Mouse (Mus musculus): ENCODE results near the gene Kbtbd6.
A peak's percentile ranks its signal among the peaks of the same experiment; 100 is the strongest.

The Kbtbd6 gene

GRCm38 (mm10) chr14:79482251-79482661 lies 30.6 kb downstream of the Kbtbd6 start:
- DNase-seq = peak; percentile 39 to 54

GRCm38 (mm10) chr14:79482747-79483355 lies 31.2 kb downstream of the Kbtbd6 start:
- no peak for DNase-seq

GRCm38 (mm10) chr14:79483611-79484120 lies 32.0 kb downstream of the Kbtbd6 start:
- peak; percentile 47 to 76 for DNase-seq

- DNase-seq = no peak
Observed at GRCm38 (mm10) chr14:79486617-79486992, 35.0 kb downstream of the Kbtbd6 start.

- peak; percentile 51 to 57 for DNase-seq
Observed at GRCm38 (mm10) chr14:79486993-79487731, 35.5 kb downstream of the Kbtbd6 start.

GRCm38 (mm10) chr14:79488531-79488930 lies 36.9 kb downstream of the Kbtbd6 start:
- peak; percentile 79 to 85 for DNase-seq

- DNase-seq = no peak
Observed at GRCm38 (mm10) chr14:79489150-79489549, 37.5 kb downstream of the Kbtbd6 start.

- DNase-seq = no peak
Observed at GRCm38 (mm10) chr14:79490246-79490645, 38.6 kb downstream of the Kbtbd6 start.

GRCm38 (mm10) chr14:79494349-79494748 lies 42.7 kb downstream of the Kbtbd6 start:
- DNase-seq = no peak

- DNase-seq = no peak
Observed at GRCm38 (mm10) chr14:79499326-79499725, 47.7 kb downstream of the Kbtbd6 start.

GRCm38 (mm10) chr14:79500756-79501155 lies 49.1 kb downstream of the Kbtbd6 start:
- DNase-seq = no peak

- DNase-seq = peak in 1 of 2 experiments; percentile 51
Observed at GRCm38 (mm10) chr14:79503371-79504075, 51.9 kb downstream of the Kbtbd6 start.

Data from lung, adult 18-20 months (tissue).